Mouse (Mus musculus): ENCODE results near the gene Gm26620.

Gene Gm26620

DNA sequence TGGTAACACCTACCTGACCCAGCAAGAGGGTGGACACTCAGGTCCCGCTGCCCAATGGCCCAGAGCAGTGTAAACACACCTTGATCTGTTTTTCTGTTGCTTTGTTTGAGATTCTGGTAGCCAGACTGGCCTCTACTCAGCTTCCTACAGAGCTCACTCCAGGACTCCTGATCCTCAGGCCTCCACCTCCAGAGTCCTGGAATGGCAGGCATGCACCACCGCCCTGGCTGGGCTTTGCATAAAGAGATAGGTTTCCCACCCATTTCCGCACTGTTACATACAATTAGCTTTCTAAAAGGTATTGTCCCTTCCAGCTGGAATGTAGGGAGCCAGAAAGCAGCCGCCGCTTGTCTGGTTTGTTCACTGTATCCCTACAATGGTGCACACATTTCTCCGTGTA, 13.5 kb upstream of the Gm26620 start:
- DNase-seq, result no peak

DNA sequence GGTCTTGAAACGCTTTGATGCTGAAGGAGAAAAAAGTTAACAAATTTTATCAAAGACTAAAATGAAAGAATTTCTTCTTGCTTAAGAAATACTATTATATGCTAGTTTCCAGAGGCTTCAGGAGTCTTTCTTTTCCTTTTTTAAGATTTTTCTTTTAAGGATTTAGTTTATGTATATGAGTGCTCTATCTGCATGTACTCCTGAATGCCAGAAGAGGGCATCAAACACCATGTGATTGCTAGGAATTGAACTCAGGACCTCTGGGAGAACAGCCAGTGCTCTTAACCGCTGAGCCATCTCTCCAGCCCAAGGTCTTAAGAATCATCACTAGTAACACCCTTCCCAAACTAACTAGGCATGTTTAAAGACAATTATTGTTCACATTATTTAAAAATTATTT, 12.9 kb upstream of the Gm26620 start:
- DNase-seq, result no peak

DNA sequence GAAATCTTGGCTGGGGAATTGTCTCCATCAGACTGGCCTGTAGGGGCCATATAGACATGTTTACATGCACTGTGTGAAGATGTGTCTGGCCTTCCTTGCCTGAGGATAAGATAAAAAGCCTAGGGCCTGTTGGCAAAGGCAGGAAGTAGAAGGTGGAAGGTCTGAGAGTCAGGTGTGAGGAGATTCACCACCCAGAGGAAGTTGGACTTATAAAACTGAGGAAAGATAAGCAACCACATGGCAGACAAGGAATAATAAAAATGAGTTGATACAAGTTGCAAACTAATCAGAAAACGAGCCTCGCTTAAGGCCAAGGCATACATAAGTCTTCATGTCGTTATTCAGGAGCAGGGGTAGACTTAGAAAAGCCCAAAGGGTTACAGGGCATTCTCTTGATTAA, 9.2 kb upstream of the Gm26620 start:
- no peak for DNase-seq

DNA sequence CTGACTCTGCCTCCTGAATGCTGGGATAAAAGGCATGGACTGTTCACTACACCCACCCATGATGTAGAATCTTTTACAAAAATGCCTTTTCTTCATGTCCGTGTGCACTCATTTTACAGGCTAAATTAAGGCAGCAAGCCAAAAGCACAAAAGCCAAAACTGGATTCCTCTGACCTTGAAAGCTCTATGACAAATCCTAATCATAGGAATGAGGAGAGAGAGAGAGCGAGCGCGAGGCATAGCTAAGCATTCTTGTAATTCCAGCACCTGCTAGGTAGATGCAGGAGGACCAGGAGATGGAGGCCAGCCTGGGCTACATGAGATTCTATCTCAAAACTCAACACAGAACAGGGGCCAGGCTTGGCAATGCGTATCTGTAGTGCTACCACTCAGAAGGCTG, 8.0 kb upstream of the Gm26620 start:
- no peak for DNase-seq

DNA sequence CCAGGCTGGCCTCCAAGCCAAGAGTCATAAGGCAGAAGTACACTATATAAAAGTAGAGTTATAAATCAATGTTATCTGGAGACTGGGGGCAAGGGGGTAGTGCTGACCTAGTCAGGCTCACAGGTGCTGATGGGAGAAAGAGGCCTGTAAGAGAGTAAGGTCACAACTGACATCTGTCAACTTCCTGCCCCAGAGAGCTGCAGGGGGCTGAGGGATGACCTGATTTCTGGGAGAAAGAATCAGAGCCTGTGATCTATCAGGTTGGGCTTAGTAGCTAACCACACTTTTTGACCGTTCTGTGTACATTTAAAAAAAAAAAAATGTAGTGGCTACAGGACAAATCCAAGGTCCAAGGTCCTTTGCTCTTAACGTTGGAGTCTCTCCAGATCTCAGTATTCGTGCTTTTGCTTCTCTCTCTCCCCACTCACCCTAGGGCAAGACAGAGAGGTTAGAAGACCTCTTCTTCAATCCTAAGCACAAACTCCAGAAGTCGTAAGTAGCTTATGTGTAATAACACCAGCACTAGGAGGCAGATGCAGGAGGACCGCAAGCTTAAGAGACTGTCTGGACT, 1.9 kb upstream of the Gm26620 start:
- DNase-seq, result no peak

DNA sequence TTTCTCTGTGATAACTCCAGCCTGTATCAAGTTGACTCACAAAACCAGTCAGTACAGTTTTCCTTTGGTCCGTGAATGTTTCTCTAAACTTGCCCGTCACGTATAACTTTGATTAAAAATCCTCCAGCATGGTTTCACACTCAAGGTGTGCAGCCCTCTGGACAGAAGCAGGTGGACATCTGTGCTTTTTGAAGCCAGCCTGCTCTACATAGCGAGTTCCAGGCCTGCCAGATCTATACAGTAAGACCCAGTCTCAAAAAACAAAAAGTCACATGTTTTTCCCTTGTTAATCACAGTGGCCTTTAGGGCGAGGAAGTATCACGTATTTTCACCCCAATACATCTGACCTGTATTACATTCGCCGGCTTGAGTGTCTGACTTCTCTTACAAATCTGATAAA, 475 bp upstream of the Gm26620 start:
- DNase-seq, result no peak

DNA sequence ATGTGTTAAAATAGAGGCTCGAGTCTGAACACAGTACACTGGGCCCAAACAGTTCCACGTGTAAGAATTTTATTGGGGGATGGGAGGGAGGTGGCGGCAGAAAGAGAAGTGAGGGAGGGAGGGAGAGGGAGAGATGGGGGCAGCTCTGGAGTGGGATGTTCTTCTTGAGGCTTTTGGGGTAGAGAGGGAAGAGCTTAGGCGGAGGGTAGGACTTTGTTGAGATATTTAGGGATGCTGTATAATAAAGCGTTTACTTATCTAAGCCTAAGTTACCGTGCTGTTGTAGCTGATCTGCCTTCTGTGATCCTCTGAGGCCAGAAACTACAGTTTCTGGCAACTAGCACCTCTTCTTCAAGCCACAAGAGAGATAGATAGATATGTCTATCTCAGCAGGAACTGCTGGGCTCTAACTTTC, 1.2 kb downstream of the Gm26620 start:
- no peak for DNase-seq

DNA sequence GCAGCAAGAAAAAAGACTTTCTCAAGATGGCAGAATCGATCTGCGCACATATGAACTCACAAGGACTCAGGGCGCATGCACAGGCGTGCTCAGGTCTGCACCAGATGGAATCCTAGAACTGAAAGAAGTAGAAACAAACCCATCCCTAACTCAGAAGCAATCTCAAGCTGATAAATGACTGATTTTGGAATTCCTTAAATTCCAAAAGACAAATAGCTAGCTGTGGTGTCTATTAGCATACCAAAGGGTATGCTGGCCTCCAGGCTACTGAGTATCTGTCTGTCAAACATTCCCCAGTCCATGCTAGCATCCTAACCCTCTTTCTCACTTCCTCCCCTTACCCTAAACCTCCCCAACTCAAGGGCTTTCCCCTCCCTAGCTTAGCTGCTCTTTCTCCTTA, 4.4 kb downstream of the Gm26620 start:
- DNase-seq, result no peak

DNA sequence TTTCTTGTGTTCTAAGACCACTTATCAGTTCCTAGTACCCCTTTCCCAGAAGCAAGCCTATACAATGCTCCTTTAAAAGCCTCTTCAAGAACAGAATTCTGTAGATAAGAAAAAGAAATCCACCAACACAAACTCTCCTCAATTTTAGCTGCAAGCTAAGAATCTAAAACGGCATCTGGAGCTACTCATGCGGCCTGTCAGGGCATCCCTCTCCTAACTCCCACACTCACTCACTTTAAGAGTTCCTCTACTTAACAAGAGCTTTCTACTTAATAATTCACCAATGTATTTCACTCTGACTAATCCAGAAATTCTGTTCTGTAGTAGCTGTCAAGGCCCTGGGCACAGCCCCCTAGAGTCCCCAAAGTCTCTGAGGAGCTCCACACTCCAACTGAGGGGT, 6.8 kb downstream of the Gm26620 start:
- DNase-seq, result no peak

DNA sequence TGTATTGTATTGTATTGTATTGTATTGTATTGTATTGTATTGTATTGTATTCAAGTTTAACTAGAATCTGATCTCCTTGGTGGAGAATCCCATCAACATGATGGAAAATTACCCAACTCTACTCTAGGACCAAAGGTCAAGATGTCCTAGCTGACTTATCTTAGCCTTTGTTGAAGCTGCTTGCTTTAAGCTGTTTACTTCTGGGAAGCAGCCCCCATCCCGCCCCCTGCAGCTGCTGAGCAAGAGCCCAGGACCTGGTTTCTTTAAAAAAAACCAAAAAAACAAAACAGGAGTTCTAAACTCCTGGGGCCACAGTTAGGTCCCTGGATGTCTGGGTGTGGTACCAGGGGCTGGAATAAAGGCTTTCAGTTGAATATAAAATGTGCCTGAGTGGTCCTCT, 7.4 kb downstream of the Gm26620 start:
- DNase-seq, result no peak

DNA sequence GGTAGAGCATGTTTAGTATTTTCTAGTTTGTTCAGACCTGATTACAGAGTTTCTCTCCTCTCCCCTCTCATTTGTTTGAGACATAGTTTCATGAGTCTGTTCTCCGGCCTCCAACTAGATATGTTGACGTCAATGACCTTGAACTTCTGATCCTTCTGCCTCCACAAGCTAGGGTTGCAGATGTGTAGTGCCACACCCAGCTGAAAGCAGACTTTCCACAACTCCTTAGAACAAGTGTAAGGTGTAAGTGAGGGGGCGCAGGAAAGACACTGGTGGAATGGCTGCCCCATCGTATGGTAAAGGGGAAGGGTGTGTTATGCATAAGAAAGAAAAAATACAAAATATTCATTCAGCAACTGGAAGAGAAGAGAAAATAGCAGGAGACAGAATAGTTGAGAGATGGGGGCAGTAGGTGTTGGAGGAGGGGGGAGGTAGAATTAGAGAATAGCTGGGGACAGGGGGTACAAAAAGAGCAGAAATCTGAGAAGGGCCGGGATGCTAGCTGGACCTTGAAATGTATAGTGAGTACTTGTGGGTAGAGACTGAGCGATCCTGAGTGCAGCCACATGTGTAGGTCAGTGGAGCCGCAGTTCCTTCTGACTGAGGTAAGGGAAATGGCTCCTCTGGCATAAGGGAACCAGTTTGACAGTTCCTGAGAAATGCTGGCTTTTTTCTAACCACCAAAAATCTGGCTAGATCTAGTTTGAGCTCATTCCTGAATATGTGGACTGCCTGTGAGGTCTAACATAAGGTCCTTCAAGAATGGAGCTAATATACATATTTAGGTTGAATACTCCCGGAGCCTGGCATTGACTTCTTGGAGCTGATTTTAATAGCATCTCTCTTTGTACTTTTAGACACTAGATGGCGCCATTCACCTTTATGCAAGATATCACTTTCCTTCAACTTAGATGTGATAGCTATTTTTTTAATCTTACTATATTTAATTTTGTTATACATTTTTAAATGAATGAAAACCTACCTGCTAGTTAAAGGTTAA, 10.0 kb downstream of the Gm26620 start:
- no peak for DNase-seq

DNA sequence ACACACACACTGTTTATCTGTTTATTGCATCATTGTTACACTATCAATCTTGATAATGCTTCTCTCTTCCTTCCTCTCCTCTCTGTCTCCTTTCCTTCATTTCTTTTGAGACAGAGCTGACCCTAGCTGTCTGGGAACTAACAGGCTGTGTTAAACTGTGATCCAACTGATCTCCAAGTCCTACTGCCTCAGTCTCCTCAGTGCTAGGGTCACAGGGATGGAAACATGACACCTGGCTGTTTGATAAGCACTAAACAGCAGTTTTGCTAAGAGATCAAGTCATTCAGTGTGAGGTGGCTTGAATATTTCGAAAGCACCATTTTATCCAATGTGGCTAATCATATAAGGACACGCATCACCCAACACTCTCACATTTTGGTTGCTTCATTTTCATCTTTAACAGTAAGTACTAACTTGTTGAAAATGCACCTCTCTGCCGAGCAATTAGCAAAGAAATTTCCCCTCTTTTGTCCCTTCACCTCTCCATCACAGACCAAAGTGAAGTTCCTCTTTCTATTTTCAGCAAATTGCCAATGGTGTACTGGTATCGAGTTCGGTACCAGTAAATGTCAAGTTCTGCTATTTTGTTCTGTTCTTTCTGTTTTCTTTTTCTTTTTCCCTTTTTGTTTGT, 11.9 kb downstream of the Gm26620 start:
- DNase-seq, result no peak

DNA sequence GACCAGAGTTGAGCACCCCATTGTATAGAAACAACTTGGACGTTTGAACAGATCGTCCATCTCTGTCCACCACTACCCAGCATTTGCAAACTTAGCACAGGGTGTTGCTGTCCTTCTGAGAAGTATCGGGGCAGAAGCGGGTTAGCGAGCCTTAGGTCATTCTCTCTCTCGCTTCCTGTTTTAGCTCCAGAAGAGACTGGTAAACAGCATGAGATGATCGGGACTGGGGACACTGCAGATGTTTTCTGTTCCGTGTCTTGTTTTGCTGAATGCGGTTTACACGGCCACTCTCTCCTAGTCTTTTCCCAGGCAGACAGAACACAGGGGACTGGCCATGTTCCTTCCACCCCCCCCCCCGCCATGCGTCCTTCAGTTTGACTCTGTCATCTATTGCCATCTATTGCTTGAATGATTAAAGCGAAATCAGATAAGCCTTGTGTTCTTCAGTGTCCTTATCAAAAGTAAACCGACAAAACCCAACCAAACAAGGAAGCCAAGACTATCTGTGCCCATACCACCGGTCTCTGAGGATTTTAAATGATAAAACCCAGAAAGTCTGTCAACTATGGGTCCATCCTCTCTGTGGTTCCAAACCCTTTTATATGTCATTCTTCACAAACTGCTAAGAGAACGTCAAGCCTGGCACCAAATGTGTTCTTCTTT, 13.7 kb downstream of the Gm26620 start:
- no peak for DNase-seq

DNA sequence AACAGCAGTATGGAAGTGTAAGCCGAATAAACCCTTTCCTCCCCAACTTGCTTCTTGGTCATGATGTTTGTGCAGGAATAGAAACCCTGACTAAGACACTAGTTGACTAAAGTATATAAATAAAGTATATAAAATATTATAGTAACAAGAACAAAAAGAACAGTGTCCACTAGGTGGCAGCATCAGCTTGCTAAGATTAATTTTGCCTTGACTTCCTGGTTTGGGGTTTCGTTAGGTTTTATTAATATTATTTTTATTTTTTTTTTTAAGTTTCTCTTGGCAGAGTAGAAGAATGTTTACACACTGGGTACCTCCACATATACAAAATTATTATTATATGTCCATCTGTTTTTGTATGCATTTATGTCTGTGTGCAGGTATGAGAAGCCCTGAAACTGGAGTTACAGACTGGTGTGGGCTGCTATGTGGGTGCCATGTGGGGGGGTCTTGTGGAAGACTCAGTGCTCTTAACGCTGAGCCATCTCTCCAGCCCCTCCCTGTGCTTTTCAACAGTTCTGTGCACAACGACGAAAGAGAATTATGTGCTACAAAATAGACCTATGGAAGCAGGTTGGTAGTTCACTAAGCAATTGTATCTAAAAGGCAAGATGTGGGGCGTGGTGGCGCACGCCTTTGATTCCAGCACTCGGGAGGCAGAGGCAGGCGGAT, 16.1 kb downstream of the Gm26620 start:
- peak; percentile 47 for DNase-seq

DNA sequence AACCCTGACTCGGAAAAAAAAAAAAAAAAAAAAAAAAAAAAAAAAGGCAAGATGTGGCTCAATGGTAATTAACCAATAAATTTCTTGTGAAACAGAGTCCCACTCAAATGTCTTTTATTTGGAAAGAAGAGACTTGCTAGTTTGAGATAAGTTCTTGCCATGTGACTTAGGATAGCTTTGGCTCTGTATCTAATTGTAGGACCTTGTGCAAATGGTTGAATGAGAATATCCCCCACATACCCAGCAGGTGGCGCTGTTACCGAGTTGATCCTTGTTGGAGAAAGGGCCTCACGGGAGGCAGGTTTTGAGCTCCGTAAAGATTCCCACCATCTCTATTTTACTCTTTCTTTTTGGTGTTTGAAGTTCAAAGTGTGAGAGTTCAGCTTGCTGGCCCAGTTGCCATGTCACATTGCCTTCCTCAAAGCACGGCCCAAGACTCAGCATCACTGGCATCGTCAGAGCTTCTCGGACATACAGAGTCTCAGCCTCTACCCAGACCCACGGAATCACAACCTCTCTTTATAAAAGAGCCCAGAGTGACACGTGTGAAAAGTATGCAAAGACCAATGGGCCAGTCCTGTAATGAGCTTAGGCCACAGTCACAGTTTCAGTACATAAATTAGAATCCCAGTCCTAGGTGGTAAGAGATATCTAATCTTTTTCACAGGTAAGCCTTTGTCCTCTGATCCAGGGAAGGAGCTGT, 16.8 kb downstream of the Gm26620 start:
- peak; percentile 83 for DNase-seq

DNA sequence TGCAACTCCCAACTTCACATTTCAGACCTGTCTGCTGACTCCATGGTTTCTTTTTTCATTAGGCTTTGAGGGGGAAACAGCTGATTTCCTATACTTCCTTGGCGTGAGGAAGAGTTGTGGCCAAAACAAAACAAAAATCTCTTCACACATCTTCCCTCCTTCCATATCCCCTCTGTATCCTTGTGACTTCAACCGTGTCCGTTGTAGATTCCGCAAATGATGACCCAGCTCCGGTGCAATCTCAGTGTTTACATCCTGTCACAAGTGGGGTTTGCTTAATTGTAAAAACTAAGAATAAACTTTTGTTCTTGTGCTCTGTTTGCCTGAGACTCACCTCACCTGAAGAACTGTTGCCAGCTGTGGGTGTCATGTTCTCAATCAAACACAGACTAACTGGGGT, 18.6 kb downstream of the Gm26620 start:
- DNase-seq, result no peak

DNA sequence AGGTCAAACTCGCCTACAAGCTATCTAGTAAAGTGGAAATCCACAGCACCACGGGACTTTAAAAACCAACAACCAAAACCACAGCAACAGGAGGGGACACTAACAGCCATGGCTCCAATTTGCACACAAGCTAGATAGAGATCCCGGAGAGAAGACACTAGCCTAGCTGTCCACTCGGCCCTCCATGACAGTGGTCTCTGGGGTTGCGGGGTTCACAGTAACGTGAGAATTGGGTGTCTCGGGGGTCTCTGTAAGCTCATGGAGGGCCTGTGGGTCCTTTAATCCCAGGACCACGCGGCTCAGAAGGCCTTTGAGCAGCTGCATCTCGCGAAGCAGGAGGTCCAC, 22.2 kb downstream of the Gm26620 start:
- DNase-seq, result peak; percentile 40

DNA sequence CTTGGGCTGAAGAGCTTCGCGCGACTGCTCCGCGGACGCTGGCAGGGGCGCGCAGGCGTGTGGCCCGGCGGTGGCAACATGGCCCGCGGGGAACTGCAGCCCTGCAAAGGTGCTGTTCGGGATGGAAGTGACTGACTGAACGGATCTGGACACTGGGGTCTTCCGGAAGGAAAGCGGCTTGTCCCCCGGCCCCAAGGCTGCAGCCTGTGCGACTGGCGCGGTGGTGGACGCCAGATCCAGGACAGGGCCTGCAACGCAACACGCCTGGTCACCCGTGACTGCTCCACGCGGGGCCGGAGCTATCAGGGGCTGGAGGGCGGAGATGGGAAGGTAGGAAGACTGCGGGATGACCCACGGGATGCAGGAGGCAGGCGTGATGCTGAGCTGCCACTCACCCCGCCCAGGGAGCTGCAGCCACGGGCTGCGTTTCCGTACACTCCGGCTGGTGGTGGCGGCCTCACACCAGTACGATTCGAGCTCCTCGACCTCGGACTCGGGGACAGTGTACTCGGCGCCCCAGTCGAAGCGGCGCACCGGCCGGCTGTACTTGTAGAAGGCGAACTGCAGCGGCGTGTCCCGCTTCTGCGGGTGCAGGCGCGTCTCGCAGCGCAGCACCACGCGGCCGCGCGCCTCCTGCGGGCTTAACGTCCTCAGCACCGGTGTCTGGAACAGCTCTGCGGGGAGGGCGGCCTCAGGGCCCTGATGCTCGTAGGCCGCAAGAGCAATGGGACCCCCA, 22.8 kb downstream of the Gm26620 start:
- DNase-seq, result peak; percentile 55

DNA sequence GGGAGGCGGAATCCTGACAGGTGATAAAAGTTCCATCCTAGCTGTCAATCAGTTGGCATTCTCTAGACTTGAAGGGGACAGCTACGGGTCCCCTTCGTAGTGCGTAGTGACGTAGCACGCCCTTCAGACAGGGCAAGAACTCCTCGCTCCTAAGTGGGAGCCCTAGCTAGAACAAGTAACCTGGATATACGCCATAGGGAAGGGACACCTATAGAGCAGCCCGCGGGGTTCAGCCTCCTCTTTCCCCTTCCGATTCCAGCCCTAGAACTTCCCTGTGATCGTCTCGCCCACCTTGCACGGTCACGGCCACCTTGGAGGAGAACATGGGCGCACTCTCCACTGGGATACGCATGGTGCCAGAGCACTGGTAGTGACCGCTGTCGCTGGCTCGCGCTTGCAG, 23.5 kb downstream of the Gm26620 start:
- peak; percentile 40 for DNase-seq

DNA sequence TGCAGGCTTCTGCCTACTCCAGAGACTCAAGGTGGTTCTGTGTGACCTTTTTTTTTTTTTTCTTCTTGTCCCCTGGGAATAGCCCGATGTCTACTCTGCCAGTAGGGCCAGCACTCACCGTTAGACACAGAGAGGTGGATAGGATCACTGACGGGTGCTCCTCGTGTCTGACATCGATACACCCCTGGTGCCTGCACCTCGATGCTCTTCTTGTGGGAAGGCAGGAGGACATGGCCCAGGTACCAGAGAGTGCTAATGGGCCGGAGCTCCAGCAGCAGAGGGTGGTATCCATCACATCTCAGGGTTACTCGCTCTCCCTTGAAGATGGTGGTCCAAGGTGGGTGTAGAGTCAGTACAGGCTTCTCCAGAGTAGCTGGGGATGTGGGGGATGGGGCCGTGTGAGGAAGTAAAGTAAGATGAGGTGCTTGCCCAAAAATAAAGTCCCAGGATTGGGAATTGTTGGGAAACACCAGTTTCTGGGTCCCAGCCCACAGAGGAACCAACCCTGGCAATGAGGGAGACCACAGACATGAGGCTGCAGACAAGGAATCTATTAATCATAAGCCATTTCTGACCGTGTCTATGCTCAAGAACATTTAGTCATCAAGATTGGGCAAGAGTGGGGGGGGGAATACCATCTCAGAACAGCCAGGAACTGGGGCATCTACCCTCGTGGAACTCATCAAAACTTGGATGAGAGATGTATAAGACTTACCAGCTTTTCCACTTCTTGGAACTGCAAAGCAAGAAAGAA, 27.2 kb downstream of the Gm26620 start:
- no peak for DNase-seq

Data from cerebellum, adult 8-10 months (tissue).